ENCODE assay signal across 9 mouse cellular contexts in the genomic region with DNA sequence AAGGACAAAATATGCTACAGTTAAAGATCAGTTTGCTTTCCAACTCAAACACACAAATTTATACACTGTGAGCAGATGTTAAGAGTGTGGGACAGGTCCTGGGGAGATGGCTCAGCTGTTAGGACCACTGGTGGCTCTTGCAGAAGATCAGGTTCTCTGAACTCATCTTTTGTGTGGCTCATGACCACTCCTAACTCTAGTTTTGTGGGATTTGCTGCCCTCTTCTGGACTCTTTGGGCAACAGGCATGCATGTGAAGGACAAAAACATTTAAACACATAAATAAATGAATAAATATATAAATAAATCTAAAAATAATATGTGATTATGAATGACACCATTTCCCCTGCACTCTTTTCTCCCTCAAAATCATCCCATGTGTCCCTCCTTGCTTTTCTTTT. TPM values are rescaled to one million over a fixed set of nuclear protein-coding genes. Genes with fewer than 3 reads are reported as not detected.
DNase-seq lines count a peak whose midpoint lies in the region; ATAC-seq and TF ChIP-seq lines count a peak whose summit lies in the region.
"Had no signal": no experiment of that assay in that cellular context is flagged by ENCODE, and none has a peak within 500 bp of the region (broad histone marks: within the 10 kb centered on the region; RNA-seq: fewer than 3 reads in every experiment).

No protein-coding gene starts in this region.

- no peak for ATAC-seq in CD4-positive, CD25-positive, alpha-beta regulatory T cell, adult 4 months

- TF ChIP-seq CTCF in layer of hippocampus, adult 2 months (conservative IDR thresholded peaks at IDR 0.05) = peak; percentile 74

- H3K4me3 ChIP-seq in layer of hippocampus, adult 2 months = no peak overlapping the region
- H3K4me3 ChIP-seq: limb, embryonic 15.5 days had no signal

- DNase-seq in CD4-positive, CD25-positive, alpha-beta regulatory T cell, adult 2 months (ENCODE audit: low read depth, low spot score) = peak; percentile 30
- DNase-seq in layer of hippocampus, adult 2 months (ENCODE audit: low spot score in 2 of 2) = peak in 1 of 2 experiments; percentile 14
- DNase-seq in layer of hippocampus, adult 9-10 months (ENCODE audit: low spot score) = no peak
- peak; percentile 80 for DNase-seq in NIH3T3 (ENCODE audit: low read depth)
- peak; percentile 47 for DNase-seq in induced T-regulatory cell, adult 2 months (ENCODE audit: low read depth)
- DNase-seq in retina, postnatal 7 days (ENCODE audit: low read depth, low spot score) = peak; percentile 40
- DNase-seq in spleen, adult 12 weeks (ENCODE audit: low spot score) = no peak

- H3K27ac ChIP-seq in layer of hippocampus, adult 2 months = no peak overlapping the region
- H3K27ac ChIP-seq: limb, embryonic 15.5 days had no signal

RNA-seq across cellular contexts. Expression of gene Zfp449, which starts 5.9 kb away (rescaled TPM):
- polyA plus RNA-seq in CD4-positive, CD25-positive, alpha-beta regulatory T cell, adult 4 months (2017; shearing (Covaris generic)) = 1 to 10 TPM; 1.3 to 1.9 TPM
- total RNA-seq in layer of hippocampus, adult 2 months (2021) = 1 to 10 TPM; 3.7 to 4.1 TPM

RNA-seq across cellular contexts. Expression of gene Smim10l2a, which starts 34.1 kb away (rescaled TPM):
- 1 to 10 TPM; 2.7 to 5.5 TPM for polyA plus RNA-seq in CD4-positive, CD25-positive, alpha-beta regulatory T cell, adult 4 months (2017; shearing (Covaris generic))
- total RNA-seq in layer of hippocampus, adult 2 months (2021) = 10 to 100 TPM; 16.3 to 21.3 TPM

Comparison
In these comparisons a context has a peak if more than half of its experiments do, and no peak if none do; other contexts are left out.
1. DNase-seq: peak in CD4-positive, CD25-positive, alpha-beta regulatory T cell, adult 2 months (single experiment), NIH3T3 (single experiment), induced T-regulatory cell, adult 2 months (single experiment) and retina, postnatal 7 days (single experiment); none in layer of hippocampus, adult 9-10 months (single experiment) and spleen, adult 12 weeks (single experiment).